ENCODE assay signal across 12 mouse cellular contexts in genomic region chr19:61087781-61088180, GRCm38 (mm10).
"Had no signal": no experiment of that assay in that cellular context is flagged by ENCODE, and none has a peak within 500 bp of the region (broad histone marks: within the 10 kb centered on the region; RNA-seq: fewer than 3 reads in every experiment).

No protein-coding gene starts in this region.

- DNase-seq: lung, adult 2 months; lung, postnatal 14 days; lung, postnatal 36 days; midbrain, embryonic 14.5 days; retina, postnatal 1 day; right cerebral cortex, adult 18-20 months; right cerebral cortex, postnatal 25 days; right cerebral cortex, postnatal 4 days; spleen, adult 18-20 months; thymus, adult 18-20 months; thymus, postnatal 14 days; thymus, postnatal 36 days had no signal
